ENCODE assay signal across 8 mouse cellular contexts in genomic region chr3:27938381-27939323, GRCm38 (mm10). TPM values are rescaled to one million over a fixed set of nuclear protein-coding genes. Genes with fewer than 3 reads are reported as not detected.
A peak's percentile ranks its signal among the peaks of the same experiment; 100 is the strongest.
DNase-seq lines count a peak whose midpoint lies in the region; ATAC-seq lines count a peak whose summit lies in the region.

Gene Pld1 (plus strand): TSS chr3:27938695.

- H3K27ac ChIP-seq in lung, embryonic 15.5 days, result peak within 1 kb of the TSS; percentile 92

- H3K4me2 ChIP-seq in lung, embryonic 15.5 days, result peak within 1 kb of the TSS; percentile 91

- 1% methylated on average over 56 of the region's 68 CpGs for WGBS in lung, embryonic 15.5 days

- H3K27me3 ChIP-seq in lung, embryonic 15.5 days, result no peaks in the 10 kb centered on the region

- no peaks in the 10 kb centered on the region for H3K9me3 ChIP-seq in lung, embryonic 15.5 days

- DNase-seq in NIH3T3 (ENCODE audit: low read depth), result peak; percentile 84
- DNase-seq in cerebellum, adult 9-11 months, result peak; percentile 32
- peak; percentile 38 to 47 for DNase-seq in frontal cortex, postnatal 10 days (ENCODE audit: low spot score in 2 of 2)
- peak; percentile 24 for DNase-seq in layer of hippocampus, adult 9-10 months (ENCODE audit: low spot score)
- DNase-seq in urinary bladder, postnatal 10 days (ENCODE audit: low spot score), result peak; percentile 68

- peaks cover 13% of the 10 kb centered on the region for H3K4me1 ChIP-seq in lung, embryonic 15.5 days

- no peaks in the 10 kb centered on the region for H3K36me3 ChIP-seq in lung, embryonic 15.5 days

- H3K9ac ChIP-seq in lung, embryonic 15.5 days, result peak within 1 kb of the TSS; percentile 77

- H3K4me3 ChIP-seq in lung, embryonic 15.5 days, result peak within 1 kb of the TSS; percentile 77

- ATAC-seq in hematopoietic stem cell, adult 5-6 weeks (replicated peaks in 1 of 2; ENCODE audit: insufficient read depth in 1 of 2, low FRiP score in 2 of 2, low TSS enrichment in 1 of 2, low read depth in 1 of 2, poor library complexity in 2 of 2, severe bottlenecking in 2 of 2), result peak; percentile 70 to 72
- ATAC-seq in lung, embryonic 15.5 days (ENCODE audit: borderline replicate concordance, extremely low read depth, low FRiP score, low TSS enrichment), result peak; percentile 95
- peak; percentile 49 for ATAC-seq in neutrophil, adult 5-6 weeks (ENCODE audit: extremely low read depth, insufficient number of reproducible peaks, low FRiP score, poor library complexity, severe bottlenecking)

RNA-seq across cellular contexts. Expression of gene Pld1, which starts in this region (rescaled TPM):
- total RNA-seq in hematopoietic stem cell, adult 5-6 weeks (2017), result 5.9 and 12.1 TPM in 2 replicates
- 6.4 and 9.0 TPM in 2 replicates for polyA plus RNA-seq in lung, embryonic 15.5 days (2015; fragmentation: Nextera tagmentation; extraction: Ambion mirVana)
- 3.1 and 7.8 TPM in 2 replicates for total RNA-seq in neutrophil, adult 5-6 weeks (2017)

Comparison
In these comparisons a context has a peak if more than half of its experiments do, and no peak if none do; other contexts are left out.
1. Peak in every context shown above with its lines: DNase-seq, ATAC-seq, H3K4me3 ChIP-seq and H3K27ac ChIP-seq.
2. DNase-seq: peak in every context shown above with its lines; median percentile 84 in NIH3T3; 68 in urinary bladder, postnatal 10 days; 42 in frontal cortex, postnatal 10 days; 32 in cerebellum, adult 9-11 months; 24 in layer of hippocampus, adult 9-10 months.